Mouse (Mus musculus) lung, adult 2 months (tissue): ENCODE measurements around the gene Prpf4. TPM values are rescaled to one million over a fixed set of nuclear protein-coding genes. Genes with fewer than 3 reads are reported as not detected.

Experiments
- DNase-seq: peaks from one replicate; pipeline ENCODE4 v3.0.0; 2022
- H3K4me1 ChIP-seq: fragments of 200-500 bp; 2 replicates; pipeline ENCODE4 v1.6.1; 2011; ENCODE audit warnings: low read length; ENCODE audit not compliant: control insufficient read depth, insufficient read depth
- H3K4me3 ChIP-seq: fragments of 200-500 bp; replicated peaks from 2 replicates; pipeline ENCODE3; 2011; ENCODE audit warnings: low read depth, mild to moderate bottlenecking, control low read depth, low read length; ENCODE audit errors: extremely low read depth
- CTCF ChIP-seq: fragments of 200-500 bp; IDR thresholded peaks from 2 replicates; pipeline ENCODE4 v1.5.1; 2011; ENCODE audit warnings: mild to moderate bottlenecking, low read length, control low read depth; ENCODE audit not compliant: insufficient read depth
- POLR2A ChIP-seq: fragments of 200-500 bp; IDR thresholded peaks from 2 replicates; pipeline ENCODE4 v1.6.1; 2011; ENCODE audit warnings: low read depth, mild to moderate bottlenecking, control low read depth, low read length, borderline replicate concordance; ENCODE audit errors: extremely low read depth
- WGBS: fragments of 180-500 bp; shearing (Covaris S2); methylation state at CpG from one replicate; pipeline ENCODE4 v1.1.7; 2018; 5-methylcytosine and 5-hydroxymethylcytosine counted together
- polyA plus RNA-seq: library from polyadenylated mRNA; depleted of rRNA; stranded (reverse); fragments of >200 nt; gene quantifications from 2 replicates; pipeline ENCODE4 v1.2.3, GENCODE M21; 2012; rRNA removed

The Prpf4 gene
- polyA plus RNA-seq = 6.3 and 7.9 TPM in 2 replicates

DNA sequence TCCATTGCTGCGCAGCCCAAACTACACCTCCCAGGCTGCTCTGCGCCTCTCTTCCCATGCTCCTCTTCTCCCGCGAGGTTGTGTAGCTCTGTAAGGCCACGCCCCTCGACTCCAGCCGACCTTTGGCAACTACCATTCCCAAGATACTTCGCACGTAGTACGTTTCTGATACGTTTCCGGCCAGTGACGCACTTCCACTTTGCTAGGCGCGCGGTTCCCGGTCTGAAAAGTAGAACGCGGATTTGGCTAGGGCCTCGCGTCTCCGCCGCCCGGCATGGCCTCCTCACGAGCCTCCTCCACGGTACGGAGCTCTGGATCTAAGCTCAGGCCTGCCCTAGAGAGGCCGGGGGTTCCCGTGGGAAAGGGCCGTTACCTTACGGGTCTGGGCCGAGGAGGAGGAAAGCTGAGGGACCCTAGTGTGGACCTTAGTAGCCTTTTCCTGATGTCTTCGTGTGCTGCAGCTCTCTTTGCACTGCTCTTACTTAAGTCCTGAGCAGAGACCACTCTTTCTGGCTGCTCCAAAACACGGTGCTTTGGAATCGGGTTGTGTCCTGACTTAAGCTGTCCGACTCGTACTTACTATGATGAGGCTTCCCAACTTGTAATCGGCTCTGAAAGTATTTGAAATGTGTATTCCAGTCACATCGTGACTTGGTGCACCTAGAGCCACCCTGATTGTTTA lies at the start of gene Prpf4, which contains the start of gene Cdc26:
Gene Prpf4 (plus strand): TSS at position 197 of the 682 bp plus-strand sequence.
Gene Cdc26 (minus strand): TSS at position 42 of the 682 bp plus-strand sequence.
- peak; percentile 75 for TF ChIP-seq POLR2A
- TF ChIP-seq CTCF = no peak
- H3K4me1 ChIP-seq = 0 out of 2 replicates have a peak, but pooled peaks cover 2% of the 10 kb centered on the region
- peak; percentile 95 for DNase-seq
- under 1% methylated on average over 39 of the region's 39 CpGs for WGBS
- H3K4me3 ChIP-seq = peak within 1 kb of the TSS; percentile 90

- no peak for TF ChIP-seq CTCF
- no peak for TF ChIP-seq POLR2A
- peaks cover 7% of the 10 kb centered on the region for H3K4me1 ChIP-seq
- DNase-seq = no peak
- H3K4me3 ChIP-seq = peak overlapping the region; percentile 91
- WGBS = 32% methylated on average over 7 of the region's 7 CpGs
Measured at GRCm38 (mm10) chr4:62359256-62359775, 49.3 kb upstream of the Prpf4 start.

GRCm38 (mm10) chr4:62360088-62360804 lies 48.4 kb upstream of the Prpf4 start, which contains the start of the genes Fkbp15 and Slc31a1:
Fkbp15 (minus strand) TSS chr4:62360548.
Slc31a1 (plus strand) TSS chr4:62360727.
- Histone ChIP-seq H3K4me1 (peaks cover 8% of the 10 kb centered on the region), H3K4me3 (peak within 1 kb of the TSS; percentile 91)
- under 1% methylated on average over 51 of the region's 51 CpGs for WGBS
- peak; percentile 93 for DNase-seq
- TF ChIP-seq POLR2A (peak; percentile 85), CTCF (no peak)

- Histone ChIP-seq H3K4me3 (peak overlapping the region; percentile 86), H3K4me1 (peaks cover 10% of the 10 kb centered on the region)
- under 1% methylated on average over 22 of the region's 22 CpGs for whole genome bisulfite sequencing
- TF ChIP-seq POLR2A (no peak), CTCF (no peak)
- peak; percentile 37 for DNase-seq
Measured at GRCm38 (mm10) chr4:62360805-62361455, 47.7 kb upstream of the Prpf4 start.

- Histone ChIP-seq H3K4me3 (no peak overlapping the region), H3K4me1 (peaks cover 13% of the 10 kb centered on the region)
- WGBS = 9% methylated on average over 6 of the region's 6 CpGs
- DNase-seq = no peak
- TF ChIP-seq CTCF (no peak), POLR2A (no peak)
Measured at GRCm38 (mm10) chr4:62361571-62361970, 47.0 kb upstream of the Prpf4 start.

GRCm38 (mm10) chr4:62361997-62362396 lies 46.6 kb upstream of the Prpf4 start:
- 45% methylated on average over 1 of the region's 1 CpGs for WGBS
- H3K4me3 ChIP-seq = no peak overlapping the region
- TF ChIP-seq POLR2A = no peak
- no peak for TF ChIP-seq CTCF
- DNase-seq = no peak
- peaks cover 13% of the 10 kb centered on the region for H3K4me1 ChIP-seq

DNA sequence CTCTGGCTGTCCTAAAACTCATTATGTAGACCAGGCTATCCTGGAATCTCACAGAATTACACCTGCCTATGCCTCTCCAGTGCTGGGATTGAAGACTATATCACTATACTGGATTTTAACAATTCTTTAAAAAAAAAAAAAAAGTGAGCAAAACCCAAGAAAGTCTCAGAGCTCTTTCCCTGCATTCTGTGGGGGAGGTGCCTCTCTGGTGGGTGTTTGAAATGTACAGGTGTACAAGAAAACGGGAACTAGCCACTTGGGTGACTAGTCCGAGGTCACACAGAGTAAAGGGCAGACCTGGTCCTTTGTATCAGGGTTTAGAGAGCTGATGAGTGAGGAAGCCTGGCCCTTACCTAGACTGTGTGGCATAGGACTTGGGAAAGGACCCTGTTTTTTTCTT lies 46.2 kb upstream of the Prpf4 start:
- no peak for DNase-seq
- WGBS = 57% methylated on average over 2 of the region's 2 CpGs
- TF ChIP-seq POLR2A (no peak), CTCF (no peak)
- peaks cover 14% of the 10 kb centered on the region for H3K4me1 ChIP-seq
- H3K4me3 ChIP-seq = peak overlapping the region; percentile 19

- Histone ChIP-seq H3K4me1 (peaks cover 11% of the 10 kb centered on the region), H3K4me3 (no peak overlapping the region)
- DNase-seq = no peak
- TF ChIP-seq CTCF = no peak
- TF ChIP-seq POLR2A = no peak
- WGBS = 71% methylated on average over 8 of the region's 8 CpGs
Measured at GRCm38 (mm10) chr4:62364299-62364698, 44.3 kb upstream of the Prpf4 start.

DNA sequence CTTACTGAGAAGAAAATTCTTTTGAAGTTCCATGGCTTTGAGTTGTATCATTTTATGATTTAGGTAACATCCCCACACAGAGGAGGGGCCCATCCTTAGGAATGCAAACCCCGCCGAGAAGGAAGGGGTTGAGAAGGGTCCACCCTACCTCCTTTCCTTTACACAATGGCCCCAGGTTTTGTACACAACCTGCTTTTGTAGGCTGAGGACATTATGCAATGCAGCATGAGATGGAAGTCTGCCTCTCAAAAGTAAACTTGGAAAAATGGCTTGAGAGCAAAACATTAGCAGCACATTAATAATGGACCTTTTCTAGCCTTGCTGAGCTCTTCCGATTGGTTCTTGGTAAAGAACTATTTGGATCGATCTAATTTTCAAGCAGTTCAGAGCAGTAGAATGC lies 42.3 kb upstream of the Prpf4 start:
- H3K4me3 ChIP-seq = no peak overlapping the region
- DNase-seq = no peak
- no peak for TF ChIP-seq CTCF
- no peak for TF ChIP-seq POLR2A
- H3K4me1 ChIP-seq = peaks cover 8% of the 10 kb centered on the region
- WGBS = 53% methylated on average over 4 of the region's 4 CpGs
